Mouse (Mus musculus) right cerebral cortex, postnatal 36 days (tissue): ENCODE results near the gene Tnn.

ENCODE experiments used
- DNase-seq, 2 experiments: peaks; one replicate each; pipeline ENCODE4 v3.0.0; 2022; ENCODE audit warnings: low spot score in 2 of 2, mixed read lengths in 1 of 2

The Tnn gene

GRCm38 (mm10) chr1:160153480-160153879 lies at the start of gene Tnn:
Gene Tnn, minus strand, starts transcription at chr1:160153580.
- no peak for DNase-seq

- no peak for DNase-seq
Measured at GRCm38 (mm10) chr1:160195337-160195663, 41.9 kb upstream of the Tnn start.

- DNase-seq = peak; percentile 98 to 99
Measured at GRCm38 (mm10) chr1:160194529-160195336, 41.4 kb upstream of the Tnn start, which contains the start of gene Mrps14. Gene Mrps14, plus strand, starts transcription at chr1:160195215.

- peak in 1 of 2 experiments; percentile 30 for DNase-seq
Measured at GRCm38 (mm10) chr1:160184506-160184905, 31.1 kb upstream of the Tnn start.

- DNase-seq = no peak
Measured at GRCm38 (mm10) chr1:160181216-160181615, 27.8 kb upstream of the Tnn start.

GRCm38 (mm10) chr1:160176903-160177302 lies 23.5 kb upstream of the Tnn start:
- no peak for DNase-seq

GRCm38 (mm10) chr1:160166600-160166999 lies 13.2 kb upstream of the Tnn start:
- no peak for DNase-seq

GRCm38 (mm10) chr1:160158190-160158589 lies 4.8 kb upstream of the Tnn start:
- DNase-seq = no peak

- DNase-seq = no peak
Measured at GRCm38 (mm10) chr1:160150726-160151125, 2.7 kb downstream of the Tnn start.

- DNase-seq = peak; percentile 15 to 35
Measured at GRCm38 (mm10) chr1:160149291-160149906, 4.0 kb downstream of the Tnn start.

GRCm38 (mm10) chr1:160147274-160147673 lies 6.1 kb downstream of the Tnn start:
- DNase-seq = no peak

- DNase-seq = no peak
Measured at GRCm38 (mm10) chr1:160145606-160146005, 7.8 kb downstream of the Tnn start.

- no peak for DNase-seq
Measured at GRCm38 (mm10) chr1:160144343-160144742, 9.0 kb downstream of the Tnn start.

- no peak for DNase-seq
Measured at GRCm38 (mm10) chr1:160136362-160136890, 17.0 kb downstream of the Tnn start.

GRCm38 (mm10) chr1:160133464-160134079 lies 19.8 kb downstream of the Tnn start:
- no peak for DNase-seq

- DNase-seq = no peak
Measured at GRCm38 (mm10) chr1:160123957-160124356, 29.4 kb downstream of the Tnn start.

- DNase-seq = no peak
Measured at GRCm38 (mm10) chr1:160108604-160109003, 44.8 kb downstream of the Tnn start.

- no peak for DNase-seq
Measured at GRCm38 (mm10) chr1:160105426-160105825, 48.0 kb downstream of the Tnn start.

GRCm38 (mm10) chr1:160100996-160101395 lies 52.4 kb downstream of the Tnn start:
- DNase-seq = peak in 1 of 2 experiments; percentile 41

GRCm38 (mm10) chr1:160099659-160100302 lies 53.6 kb downstream of the Tnn start:
- no peak for DNase-seq

GRCm38 (mm10) chr1:160086651-160087050 lies 66.7 kb downstream of the Tnn start:
- no peak for DNase-seq

GRCm38 (mm10) chr1:160084239-160084638 lies 69.1 kb downstream of the Tnn start:
- no peak for DNase-seq
